Mouse (Mus musculus): ENCODE data around the gene Otulin. TPM values are rescaled to one million over a fixed set of nuclear protein-coding genes. Genes with fewer than 3 reads are reported as not detected.

Gene Otulin
- 10 to 100 TPM; 20.5 to 25.8 TPM for total RNA-seq (2021)

DNA sequence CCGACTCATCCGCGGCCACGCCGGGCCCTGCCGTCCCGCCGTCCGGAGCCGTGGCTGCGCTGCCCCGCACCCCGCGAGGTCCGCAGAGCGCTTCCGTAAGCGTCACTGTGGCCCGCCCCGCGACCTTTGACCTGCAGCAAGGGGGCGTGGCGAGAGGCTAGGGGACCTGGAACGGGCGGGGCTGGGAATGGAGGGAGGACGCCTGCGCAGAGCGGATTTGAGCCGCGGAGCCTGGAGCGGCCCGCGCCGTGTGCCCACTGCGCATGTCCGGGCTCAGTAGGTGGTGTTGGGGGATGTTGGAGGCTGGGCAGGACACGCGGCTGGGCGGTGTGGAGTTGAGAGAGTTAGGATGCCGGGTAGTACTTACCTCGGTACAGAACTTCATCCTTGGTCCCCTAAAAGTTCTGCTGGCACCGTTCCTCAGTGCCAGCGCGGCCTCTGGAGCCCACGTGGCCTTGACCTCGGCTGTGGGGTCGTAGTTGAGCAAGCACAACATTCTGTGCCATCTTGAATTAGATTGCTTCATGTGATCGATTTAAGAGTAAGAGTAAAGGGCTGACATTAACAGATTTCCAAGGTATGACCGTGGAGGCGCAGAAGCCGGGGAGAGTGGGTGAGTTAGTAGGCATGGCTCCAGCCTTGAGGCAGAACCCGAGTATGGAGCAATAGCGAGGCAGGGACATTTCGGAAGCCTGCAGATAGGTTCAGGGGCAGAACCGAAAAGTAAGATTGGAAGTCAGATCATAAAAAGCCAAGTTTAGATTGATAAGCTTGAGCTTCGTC is at the start of gene Otulin:
Gene Otulin, minus strand, starts transcription at position 93 of the 783 bp plus-strand sequence.
- intact Hi-C loops (cut with DNase I), result no loop called here
- DNase-seq (ENCODE audit: low spot score in 2 of 2), result peak; percentile 97 to 98

DNA sequence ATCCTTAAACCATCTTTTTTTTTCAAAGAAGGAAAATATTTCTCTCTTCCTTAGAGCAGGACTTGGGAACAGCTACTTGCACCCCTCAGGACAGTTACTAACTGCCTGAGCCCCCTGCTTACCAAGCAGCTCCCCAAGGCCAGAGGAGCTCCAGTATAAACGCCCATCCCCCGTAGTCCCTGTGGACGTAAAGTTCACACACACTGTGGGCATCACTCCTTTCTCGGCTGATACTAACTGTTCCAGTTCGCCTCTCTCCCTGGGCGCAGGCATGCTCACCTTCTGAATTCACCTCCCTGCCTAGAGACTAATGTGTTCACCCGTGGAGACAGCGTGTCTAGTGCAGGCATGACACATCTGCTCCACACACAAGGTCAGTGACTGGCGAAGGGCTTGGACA is 48.0 kb upstream of the Otulin start:
- intact Hi-C loops (cut with DNase I), result loop anchor here (5.0 kb wide), 1 partner anchor 39 kb away; no protein-coding TSS in a partner anchor
- DNase-seq (ENCODE audit: low spot score in 2 of 2), result no peak

DNA sequence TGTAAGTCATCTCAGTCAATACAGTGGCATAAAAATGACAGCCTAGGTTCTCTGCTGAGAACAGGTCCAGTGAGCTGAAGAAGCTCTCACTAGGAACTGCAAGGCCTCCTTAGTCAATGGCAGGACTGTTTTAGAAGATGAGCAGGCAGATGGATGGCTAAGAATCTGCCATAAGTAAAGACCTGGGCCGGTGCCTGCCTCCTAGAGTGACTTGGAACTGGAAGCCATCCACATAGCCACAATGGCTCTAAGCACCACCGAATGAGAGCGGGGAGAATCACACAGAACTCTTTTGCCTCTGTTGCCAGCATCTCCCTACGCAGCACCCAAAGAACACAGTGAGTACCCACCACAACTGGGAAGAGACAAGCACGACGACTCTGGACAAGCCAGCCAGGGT is 47.3 kb upstream of the Otulin start:
- no peak for DNase-seq (ENCODE audit: low spot score in 2 of 2)
- intact Hi-C loops (cut with DNase I), result loop anchor here (5.0 kb wide), 1 partner anchor 40 kb away; no protein-coding TSS in a partner anchor

DNA sequence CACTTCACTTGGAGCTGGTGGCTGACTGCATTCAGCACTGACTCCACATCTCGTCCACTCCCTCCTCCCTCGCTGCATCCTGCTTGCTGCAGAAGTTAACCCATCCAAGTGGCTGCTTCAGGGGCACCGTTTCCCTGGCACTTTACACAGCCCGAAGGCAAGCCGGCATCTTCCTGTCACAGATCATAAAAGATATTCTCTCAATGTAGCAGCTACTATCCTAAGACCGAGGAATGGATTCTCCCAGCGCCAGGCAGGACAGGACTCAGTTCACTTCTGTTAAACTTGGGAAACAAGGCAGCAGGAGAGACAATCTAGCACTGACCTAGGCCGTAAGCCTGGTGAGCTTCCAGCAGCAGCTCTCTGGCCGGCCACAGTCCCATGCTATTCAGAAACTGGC is 45.7 kb upstream of the Otulin start:
- intact Hi-C loops (cut with DNase I), result loop anchor here (5.0 kb wide), 1 partner anchor 41 kb away; no protein-coding TSS in a partner anchor
- no peak for DNase-seq (ENCODE audit: low spot score in 2 of 2)

DNA sequence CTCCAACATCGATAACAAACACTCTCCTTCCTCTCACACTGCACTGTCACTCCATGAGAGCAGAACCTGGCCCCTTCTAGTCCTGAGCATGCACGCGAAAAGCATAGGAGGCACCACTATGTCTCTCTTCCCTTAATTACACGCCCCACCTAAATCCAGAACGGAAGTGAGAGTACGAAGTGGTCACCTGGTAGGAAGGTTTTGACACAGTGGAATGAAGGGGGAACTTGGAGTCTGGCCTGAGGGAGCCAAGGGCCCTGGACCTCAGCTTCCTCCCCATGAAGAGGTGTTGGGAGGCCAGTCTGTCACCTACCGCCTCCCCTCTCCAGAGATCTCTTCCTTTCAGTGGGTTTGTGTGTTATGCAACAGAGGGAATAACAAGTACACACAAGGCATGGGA is 44.6 kb upstream of the Otulin start:
- no peak for DNase-seq (ENCODE audit: low spot score in 2 of 2)
- intact Hi-C loops (cut with DNase I), result loop anchor here (5.0 kb wide), 1 partner anchor 42 kb away; no protein-coding TSS in a partner anchor

DNA sequence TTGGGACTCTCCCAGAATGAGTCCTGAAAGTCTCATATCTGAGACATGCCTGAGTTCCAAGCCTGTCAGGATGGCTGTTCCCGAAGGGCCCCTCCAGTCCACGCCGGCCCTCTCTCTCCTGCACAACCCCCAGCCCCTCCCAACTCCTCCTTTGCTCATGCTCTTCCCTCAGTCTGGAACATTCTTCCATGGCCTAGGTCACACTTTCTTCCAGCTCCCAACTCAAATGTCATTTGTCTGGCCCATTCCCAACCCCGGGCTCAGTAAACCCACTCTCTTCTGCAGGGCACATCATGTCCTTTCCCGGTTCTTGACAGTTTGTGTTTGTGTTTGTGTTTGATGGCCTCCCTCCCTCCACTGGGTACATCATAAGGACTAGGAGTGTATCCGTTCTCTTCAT is 43.5 kb upstream of the Otulin start:
- no peak for DNase-seq (ENCODE audit: low spot score in 2 of 2)
- intact Hi-C loops (cut with DNase I), result no loop called here

DNA sequence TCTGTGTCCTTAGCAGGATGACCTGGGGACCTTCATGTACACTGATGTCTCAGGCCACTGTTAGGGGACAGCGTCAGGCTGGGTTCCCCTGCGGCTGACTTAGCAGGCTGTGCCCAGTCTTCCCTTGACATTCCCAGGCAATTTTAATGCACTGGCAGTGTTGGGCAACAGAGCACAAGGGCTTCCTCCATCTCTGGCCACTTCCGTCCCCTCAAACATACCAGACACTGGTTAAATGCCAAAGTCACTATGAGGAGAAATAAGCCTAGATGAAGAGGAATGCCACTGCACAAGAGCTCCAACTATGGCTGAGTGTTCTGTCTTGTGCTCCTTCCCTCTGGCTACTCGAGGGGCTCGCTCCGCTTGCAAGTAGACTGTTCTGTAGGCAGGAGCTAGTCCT is 42.7 kb upstream of the Otulin start:
- intact Hi-C loops (cut with DNase I), result no loop called here
- DNase-seq (ENCODE audit: low spot score in 2 of 2), result no peak

DNA sequence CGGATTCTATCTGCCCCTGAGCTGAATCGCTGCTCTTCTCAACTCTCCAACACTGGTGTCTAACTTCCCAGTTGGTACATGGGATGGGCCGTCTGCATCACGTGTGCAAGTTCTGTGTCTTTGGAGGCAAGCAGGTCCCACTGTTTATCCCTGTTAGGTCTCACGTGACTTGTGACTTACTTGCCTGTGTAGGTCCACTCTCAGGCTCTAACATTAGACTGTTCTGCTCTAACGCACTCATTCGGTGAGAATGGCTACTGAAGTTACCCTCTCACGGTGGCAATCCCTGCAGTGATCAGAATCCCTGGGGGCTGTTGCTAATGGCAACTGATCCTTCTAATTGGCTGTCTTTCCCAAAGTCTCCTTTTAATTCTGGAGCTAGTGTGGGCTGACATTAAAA is 41.8 kb upstream of the Otulin start:
- intact Hi-C loops (cut with DNase I), result no loop called here
- no peak for DNase-seq (ENCODE audit: low spot score in 2 of 2)

DNA sequence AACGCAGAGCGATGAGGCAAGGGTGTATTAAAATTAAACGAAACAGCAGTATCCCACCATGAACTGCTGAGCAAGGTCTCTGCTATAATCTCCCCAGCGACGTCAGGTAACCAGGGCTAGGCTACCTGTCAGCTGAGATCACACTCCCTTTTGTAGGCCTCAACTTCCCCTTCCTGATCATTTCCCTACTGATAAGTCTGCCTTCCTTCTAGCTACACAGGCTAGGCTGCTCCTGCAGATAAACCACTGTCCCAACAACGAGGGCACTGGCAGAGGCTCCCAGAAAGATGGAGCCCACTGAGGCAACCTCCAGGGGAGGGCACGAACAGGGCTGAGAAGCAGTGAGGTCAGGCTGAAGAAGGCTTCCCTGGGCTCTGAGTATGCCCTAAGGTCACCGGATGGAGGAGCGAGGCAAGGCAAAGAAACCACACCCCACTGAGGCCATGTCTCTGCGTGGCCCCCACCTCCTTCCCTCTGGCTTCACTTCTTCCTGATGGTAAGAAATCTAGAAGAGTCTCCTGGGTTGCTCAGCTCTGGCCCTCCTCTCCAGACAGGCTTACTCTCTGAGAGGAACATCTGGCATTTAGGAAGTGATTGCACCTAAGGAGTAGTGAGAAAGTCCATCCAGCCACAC is 41.2 kb upstream of the Otulin start:
- intact Hi-C loops (cut with DNase I), result no loop called here
- no peak for DNase-seq (ENCODE audit: low spot score in 2 of 2)

DNA sequence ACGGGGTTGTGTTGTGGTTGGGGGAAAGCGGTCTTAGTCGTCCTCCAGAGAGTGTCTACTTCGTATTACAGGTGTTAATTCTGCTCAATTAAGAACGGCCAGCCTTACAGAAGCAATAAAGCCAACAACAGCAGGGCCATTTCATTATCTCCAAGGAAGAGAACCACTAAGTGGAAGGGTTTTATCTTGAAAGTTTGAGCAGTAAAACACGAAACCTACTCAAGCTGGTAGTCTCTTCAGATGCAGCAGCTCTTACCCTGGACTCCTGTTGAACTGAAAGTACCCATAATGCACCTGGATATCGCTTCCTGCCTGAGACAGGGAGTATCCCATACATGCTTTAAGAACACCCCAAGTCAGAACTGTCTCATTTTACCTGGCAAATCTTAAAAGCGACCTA is 40.2 kb upstream of the Otulin start:
- intact Hi-C loops (cut with DNase I), result no loop called here
- DNase-seq (ENCODE audit: low spot score in 2 of 2), result no peak

DNA sequence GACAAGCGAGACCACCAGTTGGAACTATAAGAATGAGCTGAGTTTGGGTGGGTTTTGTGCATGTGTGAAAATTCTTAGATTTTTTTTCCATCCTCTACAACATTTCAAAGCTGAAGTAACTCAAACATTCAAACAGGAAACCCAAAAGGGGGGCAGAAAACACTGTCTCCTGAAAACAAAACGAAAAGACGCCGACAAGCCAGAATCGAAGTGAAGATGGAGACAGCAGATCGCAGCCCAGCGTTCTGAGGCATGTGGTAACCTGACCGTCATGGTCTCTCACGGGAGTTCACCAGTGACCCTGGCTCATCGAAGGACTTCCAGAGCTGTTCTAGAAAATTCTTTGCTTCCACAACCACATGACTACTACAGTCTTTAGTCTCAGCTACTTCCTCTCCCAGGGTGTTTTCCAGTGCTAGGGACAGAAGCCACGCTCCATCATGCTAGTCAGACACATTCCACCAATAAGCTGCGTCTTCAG is 39.5 kb upstream of the Otulin start:
- intact Hi-C loops (cut with DNase I), result no loop called here
- no peak for DNase-seq (ENCODE audit: low spot score in 2 of 2)

DNA sequence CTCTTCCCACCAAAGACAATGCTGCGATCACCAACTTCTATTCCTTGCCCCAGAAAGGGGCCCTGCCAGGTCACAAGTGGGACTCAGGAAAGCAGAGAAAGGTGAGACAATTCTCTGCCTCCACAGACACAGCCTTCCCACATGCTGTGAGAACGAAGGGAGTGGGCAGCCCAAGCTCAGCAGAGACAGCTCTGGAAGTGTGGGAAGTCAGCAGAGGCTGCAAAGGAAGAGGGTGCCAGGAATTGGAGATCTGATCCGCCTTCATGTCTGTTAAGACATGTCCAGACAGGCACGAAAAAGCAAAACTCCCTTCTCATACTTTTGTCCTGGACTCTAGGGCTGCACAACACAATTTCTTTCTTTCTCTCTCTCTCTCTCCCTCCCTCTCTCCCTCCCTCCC is 38.8 kb upstream of the Otulin start:
- intact Hi-C loops (cut with DNase I), result no loop called here
- DNase-seq (ENCODE audit: low spot score in 2 of 2), result peak; percentile 57 to 74

DNA sequence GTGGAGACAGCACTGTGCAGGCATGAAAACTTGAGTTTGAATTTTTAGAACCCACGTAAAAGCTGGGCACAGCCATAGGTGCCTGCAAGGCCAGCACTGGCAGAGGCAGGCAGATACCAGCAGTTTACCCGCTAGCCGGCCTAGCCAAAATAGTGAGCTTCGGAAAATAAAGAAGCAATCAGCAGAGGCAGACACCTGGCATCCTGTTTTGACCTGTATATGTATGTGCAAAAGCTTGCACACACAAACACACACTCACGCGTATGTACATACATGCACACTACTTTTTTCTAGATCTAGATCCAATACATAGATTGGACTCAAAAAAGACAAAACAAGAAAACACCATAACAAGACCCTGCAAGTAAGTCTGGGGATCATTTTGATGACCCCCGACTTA is 38.1 kb upstream of the Otulin start:
- DNase-seq (ENCODE audit: low spot score in 2 of 2), result no peak
- intact Hi-C loops (cut with DNase I), result no loop called here

DNA sequence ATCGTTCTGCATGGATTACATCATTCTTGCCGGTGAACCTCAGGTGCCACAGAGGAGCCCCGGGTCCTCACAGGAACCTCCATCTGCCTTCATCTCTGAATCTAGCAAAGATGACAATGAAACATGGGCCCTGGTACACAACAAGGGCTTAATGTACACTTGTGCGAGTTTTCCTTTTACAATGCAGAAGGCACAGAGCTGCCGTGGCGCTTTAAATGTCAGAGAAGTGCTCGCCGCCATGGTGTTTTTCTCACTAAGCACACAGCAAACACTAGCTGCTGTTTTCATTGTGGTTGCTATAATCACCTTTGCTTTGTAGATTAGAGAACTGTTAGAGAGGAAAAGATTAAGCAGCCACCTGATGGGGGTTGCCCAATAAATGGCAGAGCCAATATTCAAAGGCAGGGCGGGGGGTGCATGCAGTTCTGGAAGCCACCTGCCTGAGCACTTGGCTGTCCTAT is 37.5 kb upstream of the Otulin start:
- DNase-seq (ENCODE audit: low spot score in 2 of 2), result no peak
- intact Hi-C loops (cut with DNase I), result no loop called here

DNA sequence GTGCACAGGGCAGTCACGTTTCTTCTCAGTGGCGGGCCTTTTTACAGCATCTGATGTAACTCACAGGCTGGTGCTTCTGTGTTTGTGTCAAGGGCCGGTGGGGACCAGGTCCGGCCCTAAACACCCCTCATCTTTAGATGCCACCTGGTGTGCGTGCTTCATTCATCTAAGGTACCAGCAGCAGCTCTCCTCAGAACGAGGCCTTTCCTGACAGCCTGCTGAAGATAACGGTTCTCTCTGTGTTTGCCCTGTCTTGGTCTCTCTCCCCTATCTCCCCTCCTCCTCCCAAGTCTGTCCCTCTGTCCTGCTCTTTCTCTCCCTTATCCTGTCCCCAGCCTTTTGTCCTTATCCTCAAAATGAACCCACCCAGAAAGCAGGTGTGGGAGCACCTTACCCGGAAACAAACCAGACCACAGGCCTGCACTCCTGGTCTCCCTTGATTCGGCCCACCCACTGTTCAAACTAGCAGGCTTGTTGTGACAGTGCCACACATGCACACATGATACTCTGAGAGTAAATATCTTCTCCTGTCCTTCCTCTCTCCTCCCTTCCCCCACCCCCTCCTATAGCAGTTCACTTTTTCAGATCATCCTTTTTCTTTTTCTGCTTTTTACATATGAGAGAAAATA is 36.5 kb upstream of the Otulin start:
- no peak for DNase-seq (ENCODE audit: low spot score in 2 of 2)
- intact Hi-C loops (cut with DNase I), result no loop called here

DNA sequence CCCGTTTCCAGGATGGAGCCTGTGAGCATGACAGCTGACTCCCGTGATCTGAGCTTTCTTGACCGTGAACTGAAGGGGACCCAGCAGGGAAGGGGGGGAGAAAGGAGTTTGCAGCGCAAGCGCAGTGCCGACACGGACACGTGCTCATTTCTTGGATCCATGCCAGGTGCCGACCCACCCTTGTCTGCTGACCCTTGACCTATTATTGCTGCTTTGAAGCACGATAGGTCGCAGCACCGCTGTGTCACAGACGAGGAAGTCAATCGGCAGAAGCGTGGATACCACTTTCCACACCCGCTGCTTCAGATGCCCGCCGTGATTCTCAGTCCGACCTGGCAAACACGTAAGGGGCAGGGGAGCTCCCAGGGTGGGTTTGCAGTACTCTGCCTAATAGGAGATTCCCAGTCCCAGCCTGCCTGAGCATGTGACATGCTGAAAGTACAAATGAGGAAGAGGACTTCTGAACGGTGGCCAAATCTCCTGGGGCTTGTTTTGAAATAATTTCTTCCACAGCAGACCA is 35.0 kb upstream of the Otulin start:
- intact Hi-C loops (cut with DNase I), result no loop called here

DNA sequence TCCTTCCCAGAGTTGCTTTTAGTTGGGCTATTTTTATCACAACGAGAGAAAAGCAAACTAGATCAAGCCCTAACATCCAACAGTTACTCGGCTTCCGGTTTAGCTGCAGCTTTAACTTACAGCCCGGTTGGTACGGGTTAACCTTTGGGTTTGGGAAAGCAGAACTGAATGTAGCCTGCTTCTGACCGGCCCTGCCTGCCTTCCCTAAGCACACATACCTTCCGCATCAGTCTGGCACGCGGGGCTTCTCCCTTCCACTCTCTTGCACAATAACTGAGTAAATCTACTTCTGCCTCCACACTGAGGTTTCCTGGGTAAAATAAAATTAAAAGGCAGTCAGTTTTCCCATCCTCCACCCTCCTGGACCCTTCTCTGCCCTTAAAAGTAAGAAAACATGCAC is 33.6 kb upstream of the Otulin start:
- no peak for DNase-seq (ENCODE audit: low spot score in 2 of 2)
- intact Hi-C loops (cut with DNase I), result no loop called here

More for the DNA sequence above, 35.0 kb upstream of the Otulin start:
- DNase-seq (ENCODE audit: low spot score in 2 of 2), result no peak

DNA sequence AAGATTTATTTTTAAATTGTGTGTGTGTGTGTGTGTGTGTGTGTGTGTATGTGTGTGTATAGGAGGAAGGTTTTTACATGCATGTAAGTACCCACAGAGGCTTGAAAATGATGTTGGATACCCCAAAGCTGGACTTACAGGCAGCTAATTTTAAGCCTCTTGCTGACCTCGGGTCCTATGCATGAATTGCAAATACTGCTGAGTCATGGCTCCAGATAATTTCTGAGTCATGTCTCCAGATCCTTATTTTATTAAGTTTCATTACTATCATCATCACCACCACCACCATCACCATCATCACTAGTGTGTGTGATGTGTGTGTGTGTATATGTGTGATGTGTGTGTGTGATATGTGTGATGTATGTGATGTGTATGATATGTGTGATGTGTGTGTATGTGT is 32.2 kb upstream of the Otulin start:
- intact Hi-C loops (cut with DNase I), result no loop called here
- DNase-seq (ENCODE audit: low spot score in 2 of 2), result no peak

DNA sequence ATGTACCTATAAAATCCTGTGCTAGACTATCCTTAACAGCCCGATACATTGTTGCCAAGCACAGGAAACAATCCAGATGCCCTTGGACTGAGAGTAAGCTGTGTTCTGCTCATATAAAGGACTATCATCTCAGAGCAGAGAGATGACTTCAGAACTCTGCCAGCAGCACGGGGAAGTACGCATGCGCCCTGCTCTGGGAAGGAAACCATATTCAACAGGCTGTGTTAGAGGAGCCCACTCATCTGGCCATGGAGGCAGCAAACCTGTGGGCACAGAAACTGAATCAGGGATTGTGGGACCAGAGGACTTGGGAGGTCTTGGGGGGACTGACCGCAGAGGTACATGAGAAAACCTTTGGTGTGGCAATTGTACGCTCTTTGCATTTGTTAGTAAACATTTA is 31.2 kb upstream of the Otulin start:
- DNase-seq (ENCODE audit: low spot score in 2 of 2), result no peak
- intact Hi-C loops (cut with DNase I), result no loop called here

DNA sequence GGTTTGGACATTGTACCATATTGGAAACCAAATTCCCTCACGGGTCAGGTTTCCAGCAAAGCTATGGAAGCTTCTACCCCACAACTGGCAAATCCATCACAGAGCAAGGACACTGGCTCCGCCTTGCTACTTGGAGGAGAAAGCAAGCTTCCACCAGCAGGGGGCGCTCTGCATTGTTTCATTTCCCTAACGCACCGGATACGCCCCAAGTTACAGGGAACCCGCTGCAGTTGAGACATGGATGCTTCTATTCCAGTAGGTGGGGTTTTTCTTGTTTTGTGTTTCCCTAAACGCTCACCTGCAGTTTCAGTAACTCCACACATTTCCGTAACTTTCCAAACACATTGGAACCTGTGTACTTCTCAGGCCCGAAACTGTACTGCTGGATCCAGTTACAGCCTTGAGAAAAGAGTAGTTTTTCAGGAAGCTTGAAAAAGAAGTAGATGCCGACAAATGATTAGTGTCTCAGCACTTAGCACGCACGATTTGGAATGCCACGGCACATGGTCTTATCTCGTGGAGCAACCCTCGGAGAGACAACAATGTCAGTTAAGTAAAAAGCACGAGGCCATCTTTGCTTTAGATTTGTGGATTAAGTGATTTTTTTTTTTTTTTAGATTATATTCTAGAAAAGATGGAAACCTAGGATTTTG is 29.2 kb upstream of the Otulin start:
- peak; percentile 85 to 86 for DNase-seq (ENCODE audit: low spot score in 2 of 2)
- intact Hi-C loops (cut with DNase I), result loop anchor here (5.0 kb wide), 2 partner anchors 58 to 163 kb away; no protein-coding TSS in a partner anchor
